Mouse (Mus musculus) testis, adult 2 months (tissue): Measurements from ENCODE around the gene Dirc2.

Source experiments
- CTCF ChIP-seq: fragments of 200-500 bp; IDR thresholded peaks from 2 replicates; pipeline ENCODE4 v1.5.1; 2012; ENCODE audit warnings: low read depth, mild to moderate bottlenecking, inconsistent platforms, low read length, moderate library complexity; ENCODE audit not compliant: control insufficient read depth, insufficient read depth, insufficient replicate concordance
- POLR2A ChIP-seq: fragments of 200-500 bp; IDR thresholded peaks from 2 replicates; pipeline ENCODE4 v1.6.1; 2012; ENCODE audit warnings: low read depth, mild to moderate bottlenecking, inconsistent platforms, low read length, moderate library complexity; ENCODE audit not compliant: control insufficient read depth

- TF ChIP-seq POLR2A: no peak
- no peak for TF ChIP-seq CTCF
Observed at GRCm38 (mm10) chr16:35781096-35781495, 11.9 kb upstream of the Dirc2 start.
